Mouse (Mus musculus) liver, embryonic 13.5 days (tissue): ENCODE data around the gene Abl2. TPM values are rescaled to one million over a fixed set of nuclear protein-coding genes. Genes with fewer than 3 reads are reported as not detected.

ENCODE experiments used
- ATAC-seq: fragments of 200-750 bp; cut with Nextera tagmentation; 2 replicates; pipeline ENCODE4 v1.8.0; 2017; ENCODE audit warnings: low read depth, mild to moderate bottlenecking, moderate number of reproducible peaks, moderate library complexity
- DNase-seq: peaks from one replicate; pipeline ENCODE4 v3.0.0; 2022
- H3K27ac ChIP-seq: fragments of 300-500 bp; sonication (generic); 2 replicates; pipeline ENCODE4 v1.5.1; 2015; ENCODE audit warnings: moderate library complexity, mild to moderate bottlenecking, inconsistent platforms
- H3K27me3 ChIP-seq: fragments of 300-500 bp; sonication (generic); 2 replicates; pipeline ENCODE4 v1.6.1; 2015; ENCODE audit warnings: mild to moderate bottlenecking, inconsistent platforms
- H3K36me3 ChIP-seq: fragments of 300-500 bp; sonication (generic); 2 replicates; pipeline ENCODE4 v1.6.1; 2015; ENCODE audit warnings: mild to moderate bottlenecking, inconsistent platforms
- H3K4me1 ChIP-seq: fragments of 300-500 bp; sonication (generic); replicated peaks from 2 replicates; pipeline ENCODE4 v1.6.1; 2015; ENCODE audit warnings: inconsistent platforms
- H3K4me2 ChIP-seq: fragments of 300-500 bp; sonication (generic); 2 replicates; pipeline ENCODE4 v1.6.1; 2015; ENCODE audit warnings: inconsistent platforms, mild to moderate bottlenecking, moderate library complexity
- H3K4me3 ChIP-seq: fragments of 300-500 bp; sonication (generic); replicated peaks from 2 replicates; pipeline ENCODE4 v1.5.1; 2015; ENCODE audit warnings: mild to moderate bottlenecking, inconsistent platforms
- H3K9ac ChIP-seq: fragments of 300-500 bp; sonication (generic); 2 replicates; pipeline ENCODE4 v1.6.1; 2015; ENCODE audit warnings: mild to moderate bottlenecking, inconsistent platforms
- H3K9me3 ChIP-seq: fragments of 300-500 bp; sonication (generic); replicated peaks from 2 replicates; pipeline ENCODE4 v1.6.1; 2016; ENCODE audit warnings: inconsistent platforms
- WGBS: fragments of 180-500 bp; shearing (Covaris S2); methylation state at CpG from one replicate; pipeline ENCODE4 v1.1.7; 2015; ENCODE audit not compliant: insufficient replicate concordance; 5-methylcytosine and 5-hydroxymethylcytosine counted together
- polyA plus RNA-seq: library from polyadenylated mRNA; unstranded; fragments of >200 nt; fragmentation: Nextera tagmentation; extraction: Ambion mirVana; gene quantifications from 2 replicates; pipeline ENCODE4 v1.2.1, GENCODE M21; 2015

Abl2 gene
- polyA plus RNA-seq, 1 experiment from 2014 or later: 1.5 TPM

DNA sequence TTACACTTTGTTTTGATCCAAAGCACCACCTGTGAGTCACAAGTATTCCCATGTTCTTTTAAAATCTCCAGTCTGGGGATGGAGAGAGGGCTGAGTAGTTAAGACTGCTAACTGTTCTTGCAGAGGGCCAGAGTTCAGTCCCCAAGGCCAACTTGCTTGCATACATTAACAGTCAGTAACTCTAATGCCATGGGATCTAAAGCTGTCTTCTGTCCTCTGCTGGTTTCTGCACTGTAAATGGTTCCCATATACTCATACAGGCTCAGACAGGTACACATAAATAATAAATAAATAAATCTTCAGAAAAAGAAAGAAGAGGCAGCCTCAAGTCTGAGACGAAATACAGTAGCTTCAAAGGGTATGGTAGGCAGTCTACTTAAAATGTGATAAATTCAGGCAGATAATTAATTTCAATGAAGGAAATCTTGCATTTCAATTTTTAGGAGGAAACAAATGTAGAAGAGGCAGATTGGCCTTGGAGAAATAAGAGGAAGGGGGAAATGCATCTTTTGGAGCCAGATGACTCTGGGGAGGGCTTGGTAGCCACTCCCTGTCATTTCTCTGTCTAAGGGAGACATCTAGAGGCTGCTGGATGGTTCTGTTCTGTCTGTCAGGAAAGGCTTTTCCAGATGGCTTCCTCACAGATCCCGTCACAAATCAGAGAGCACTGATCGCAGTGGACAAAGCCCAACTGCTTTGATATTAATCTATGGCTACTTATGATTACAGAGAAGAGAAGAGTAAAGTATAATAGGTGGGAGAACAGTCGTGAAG lies 18.6 kb upstream of the Abl2 start:
- Histone ChIP-seq H3K4me3 (no peak overlapping the region), H3K4me1 (no peaks in the 10 kb centered on the region; the same call in 1 of the 2 replicates), H3K27me3 (no peaks in the 10 kb centered on the region), H3K9ac (no peak overlapping the region), H3K27ac (no peak overlapping the region), H3K9me3 (no peaks in the 10 kb centered on the region), H3K4me2 (no peak overlapping the region), H3K36me3 (no peaks in the 10 kb centered on the region)
- ATAC-seq: no peak
- DNase-seq: no peak
- 42% methylated on average over 4 of the region's 4 CpGs for WGBS

DNA sequence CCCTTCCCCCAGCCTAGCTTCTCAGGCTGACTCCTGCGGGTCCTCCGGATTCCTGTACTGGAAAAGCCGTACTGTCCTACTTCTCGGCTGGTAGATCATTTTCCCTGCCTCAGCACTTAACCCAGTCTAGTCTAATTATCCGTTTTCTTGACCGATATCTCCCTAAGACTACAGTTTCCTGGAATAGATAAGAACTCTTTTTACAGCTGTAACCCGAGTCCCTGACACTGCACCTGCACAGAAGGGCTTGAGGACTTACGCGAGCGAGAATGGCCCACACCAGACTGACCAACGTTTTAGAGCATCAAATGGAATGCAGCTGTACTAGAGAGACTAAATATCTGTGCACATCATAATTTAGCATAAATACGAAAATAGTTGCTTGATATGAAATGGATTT lies 14.6 kb upstream of the Abl2 start:
- Histone ChIP-seq H3K36me3 (no peaks in the 10 kb centered on the region), H3K27ac (no peak overlapping the region), H3K4me1 (no peaks in the 10 kb centered on the region; the same call in 1 of the 2 replicates), H3K4me3 (no peak overlapping the region), H3K27me3 (no peaks in the 10 kb centered on the region), H3K9me3 (no peaks in the 10 kb centered on the region), H3K4me2 (0 out of 2 replicates have a peak overlapping the region, but pooled peaks have one; percentile 14), H3K9ac (no peak overlapping the region)
- WGBS: 23% methylated on average over 12 of the region's 12 CpGs
- DNase-seq (no peak), ATAC-seq (no peak)

DNA sequence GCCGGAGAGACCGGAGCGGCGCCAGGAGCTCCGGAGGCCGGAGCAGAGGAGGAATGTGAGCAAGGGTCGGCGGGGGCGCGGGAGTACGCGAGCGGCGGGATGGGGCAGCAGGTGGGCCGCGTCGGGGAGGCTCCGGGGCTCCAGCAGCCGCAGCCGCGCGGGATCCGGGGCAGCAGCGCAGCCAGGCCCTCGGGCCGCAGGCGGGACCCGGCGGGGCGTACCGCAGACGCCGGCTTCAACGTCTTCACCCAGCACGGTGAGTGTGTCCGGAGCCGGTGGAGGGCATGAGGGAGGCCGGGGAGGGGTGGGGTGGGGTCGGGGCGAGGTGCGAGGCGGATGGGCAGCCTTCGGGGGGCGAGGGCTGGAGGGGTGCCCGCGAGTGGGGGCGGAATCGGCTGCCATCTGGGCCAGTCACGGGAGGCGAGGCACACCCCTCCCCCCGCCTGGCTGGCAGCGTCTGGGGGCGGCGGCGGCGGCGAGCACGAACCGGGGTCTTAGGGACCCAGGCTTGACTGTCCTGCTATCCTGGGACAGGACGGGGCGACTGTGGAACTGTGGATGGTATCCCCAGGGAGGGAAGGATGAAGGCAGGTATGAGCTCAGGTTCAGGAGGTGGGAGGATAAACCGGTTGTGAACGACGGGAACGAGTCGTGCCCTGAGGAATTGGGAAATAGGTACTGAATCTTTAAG lies 509 bp downstream of the Abl2 start:
- Histone ChIP-seq H3K36me3 (no peaks in the 10 kb centered on the region), H3K27ac (peak overlapping the region; percentile 76)
- peak; percentile 63 for ATAC-seq

DNA sequence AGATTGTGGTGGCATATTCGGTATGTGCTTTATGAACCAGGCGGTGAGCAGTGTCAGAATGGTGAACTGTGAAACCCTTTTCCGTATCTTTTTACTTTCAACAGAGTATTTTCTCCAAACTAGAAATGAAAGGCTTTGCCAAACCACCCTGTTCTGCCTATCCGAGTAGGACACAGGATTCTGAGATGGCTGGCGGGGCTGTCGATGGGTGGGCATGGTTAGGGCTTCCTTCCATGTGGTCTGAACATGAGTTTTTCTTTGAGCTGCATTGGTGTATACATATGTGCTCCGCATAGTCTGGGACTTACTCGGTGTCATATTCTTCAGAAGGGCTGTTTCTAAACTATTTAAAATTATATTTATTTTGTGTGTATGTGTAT lies 1.0 kb downstream of the Abl2 start:
- Histone ChIP-seq H3K4me1 (peaks cover 29% of the 10 kb centered on the region), H3K9me3 (no peaks in the 10 kb centered on the region), H3K27ac (peak overlapping the region; percentile 76; the same call in 1 of the 2 replicates), H3K36me3 (no peaks in the 10 kb centered on the region), H3K4me2 (peak overlapping the region; percentile 80), H3K27me3 (no peaks in the 10 kb centered on the region), H3K9ac (peak overlapping the region; percentile 98), H3K4me3 (peak overlapping the region; percentile 99)
- ATAC-seq: no peak
- no peak for DNase-seq
- 15% methylated on average over 8 of the region's 8 CpGs for WGBS

More for the DNA sequence above, 509 bp downstream of the Abl2 start:
- Histone ChIP-seq H3K27me3 (no peaks in the 10 kb centered on the region), H3K4me1 (peaks cover 28% of the 10 kb centered on the region), H3K9ac (peak overlapping the region; percentile 98), H3K4me2 (peak overlapping the region; percentile 80), H3K4me3 (peak overlapping the region; percentile 99), H3K9me3 (no peaks in the 10 kb centered on the region)
- DNase-seq: peak; percentile 49
- WGBS: under 1% methylated on average over 53 of the region's 66 CpGs

DNA sequence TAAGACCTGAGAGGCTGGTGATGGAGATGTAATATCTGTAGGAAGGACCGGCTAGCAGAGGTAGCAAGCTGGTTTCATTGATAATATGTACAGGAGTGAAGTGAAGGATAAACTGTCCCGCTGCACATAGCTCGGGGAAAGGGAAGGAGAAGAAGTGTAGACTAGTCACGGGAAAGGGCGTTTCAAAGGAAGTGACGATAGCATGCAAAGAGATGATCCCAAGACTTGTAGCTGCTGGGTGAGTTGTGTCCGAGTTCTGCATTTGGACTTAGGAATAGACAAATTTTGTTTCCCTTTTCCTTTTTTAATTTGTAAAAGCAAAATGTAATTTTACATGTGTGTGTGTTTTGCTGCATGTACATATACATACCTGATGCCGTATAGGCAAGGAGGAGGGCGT lies 1.9 kb downstream of the Abl2 start:
- H3K9ac ChIP-seq: no peak overlapping the region
- H3K27ac ChIP-seq: no peak overlapping the region
- H3K4me1 ChIP-seq: peaks cover 32% of the 10 kb centered on the region
- no peaks in the 10 kb centered on the region for H3K36me3 ChIP-seq
- peak overlapping the region; percentile 80; the same call in 1 of the 2 replicates for H3K4me2 ChIP-seq
- DNase-seq (no peak), ATAC-seq (no peak)
- H3K9me3 ChIP-seq: no peaks in the 10 kb centered on the region
- H3K4me3 ChIP-seq: no peak overlapping the region; the same call in 1 of the 2 replicates
- H3K27me3 ChIP-seq: no peaks in the 10 kb centered on the region
- WGBS: 63% methylated on average over 9 of the region's 9 CpGs

DNA sequence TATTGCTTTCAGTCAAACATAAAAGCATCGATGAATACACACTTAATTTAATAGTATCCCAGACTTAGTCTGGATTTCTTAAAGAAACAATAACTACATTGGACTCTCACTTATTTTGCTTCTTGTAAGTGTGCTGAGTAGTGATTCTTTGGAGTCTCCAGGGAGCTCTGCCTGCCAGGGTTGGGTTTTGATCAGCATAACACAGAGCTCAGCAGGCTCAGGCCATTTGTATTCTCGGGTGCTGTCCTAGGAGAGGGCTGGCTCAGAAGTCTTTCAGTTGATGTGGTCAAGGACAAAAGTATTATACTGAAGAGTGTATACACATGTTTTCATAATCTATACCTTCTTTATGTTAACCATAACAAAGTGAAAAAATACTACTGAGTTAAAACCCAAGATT lies 6.7 kb downstream of the Abl2 start:
- no peak overlapping the region for H3K4me3 ChIP-seq
- no peak overlapping the region for H3K27ac ChIP-seq
- no peak overlapping the region for H3K4me2 ChIP-seq
- H3K9ac ChIP-seq: no peak overlapping the region
- no peaks in the 10 kb centered on the region for H3K9me3 ChIP-seq
- WGBS: 78% methylated on average over 2 of the region's 2 CpGs
- DNase-seq (no peak), ATAC-seq (no peak)
- H3K4me1 ChIP-seq: peaks cover 18% of the 10 kb centered on the region
- H3K27me3 ChIP-seq: no peaks in the 10 kb centered on the region
- H3K36me3 ChIP-seq: no peaks in the 10 kb centered on the region

DNA sequence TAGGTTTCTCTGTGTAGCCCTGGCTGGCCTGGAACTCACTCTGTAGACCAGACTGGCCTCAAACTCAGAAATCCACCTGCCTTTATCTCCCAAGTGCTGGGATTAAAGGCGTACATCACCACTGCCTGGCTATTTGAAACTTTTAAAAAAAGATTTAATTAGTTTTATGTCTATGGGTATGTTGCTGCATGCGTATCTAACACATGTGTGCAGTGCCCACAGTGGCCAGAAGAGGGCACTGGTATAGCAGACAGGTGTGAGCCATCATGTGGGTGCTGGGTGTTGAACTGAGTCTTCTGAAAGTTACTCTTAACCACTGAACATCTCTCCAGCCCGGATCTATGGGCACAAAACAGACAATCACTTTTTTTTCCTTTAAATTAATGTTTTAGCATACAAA lies 7.5 kb downstream of the Abl2 start:
- H3K4me2 ChIP-seq: no peak overlapping the region
- H3K36me3 ChIP-seq: no peaks in the 10 kb centered on the region
- H3K4me1 ChIP-seq: peaks cover 12% of the 10 kb centered on the region
- H3K9ac ChIP-seq: no peak overlapping the region
- ATAC-seq (no peak), DNase-seq (peak; percentile 13)
- 81% methylated on average over 3 of the region's 3 CpGs for WGBS
- no peaks in the 10 kb centered on the region for H3K27me3 ChIP-seq
- H3K27ac ChIP-seq: no peak overlapping the region
- no peak overlapping the region for H3K4me3 ChIP-seq
- no peaks in the 10 kb centered on the region for H3K9me3 ChIP-seq

DNA sequence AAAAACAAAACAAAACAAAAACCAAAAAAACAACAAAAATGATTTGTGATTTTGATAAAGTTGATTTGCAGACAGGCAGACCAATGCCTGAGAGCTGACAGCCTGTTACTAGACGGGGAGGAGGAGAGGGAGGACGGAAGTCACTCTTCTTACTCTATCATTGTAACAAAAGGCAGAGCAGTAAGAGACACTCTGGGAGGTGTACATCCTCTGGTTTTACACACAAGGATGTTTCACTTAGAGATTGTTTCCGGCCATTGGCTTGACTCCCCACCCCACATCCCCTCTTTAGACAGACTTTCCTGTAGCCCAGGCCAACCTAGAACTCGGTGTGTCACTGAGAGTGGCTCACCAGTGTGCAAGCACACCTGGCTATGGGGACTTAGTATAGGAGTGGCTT lies 11.0 kb downstream of the Abl2 start:
- no peak for ATAC-seq
- H3K9me3 ChIP-seq: no peaks in the 10 kb centered on the region
- H3K27me3 ChIP-seq: no peaks in the 10 kb centered on the region
- H3K4me2 ChIP-seq: no peak overlapping the region
- H3K4me3 ChIP-seq: no peak overlapping the region
- peaks cover 9% of the 10 kb centered on the region; the same call in 1 of the 2 replicates for H3K4me1 ChIP-seq
- H3K9ac ChIP-seq: no peak overlapping the region
- H3K27ac ChIP-seq: no peak overlapping the region
- no peaks in the 10 kb centered on the region for H3K36me3 ChIP-seq
- 69% methylated on average over 4 of the region's 4 CpGs for WGBS
- DNase-seq: no peak

DNA sequence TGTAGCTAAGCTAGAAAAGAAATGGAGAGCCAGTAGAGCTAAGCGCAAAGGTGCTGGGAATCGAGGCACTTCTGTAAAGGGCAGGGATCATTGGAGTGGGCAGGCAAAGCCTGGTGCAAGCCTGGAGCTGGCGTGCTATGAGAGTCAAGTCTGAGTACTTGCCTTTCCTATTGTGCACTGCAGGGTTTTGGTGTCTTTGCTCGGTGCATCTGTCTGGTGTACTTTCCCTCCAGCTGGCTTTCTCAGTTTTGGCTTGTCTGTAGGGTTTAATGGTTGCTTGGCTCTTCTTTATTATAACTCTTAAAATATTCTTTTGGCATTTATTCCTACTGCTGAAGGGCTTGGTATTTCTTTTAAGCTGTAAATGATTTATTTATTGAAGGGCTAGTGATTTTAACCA lies 14.4 kb downstream of the Abl2 start:
- peaks cover 12% of the 10 kb centered on the region for H3K4me1 ChIP-seq
- H3K9ac ChIP-seq: no peak overlapping the region
- H3K27ac ChIP-seq: no peak overlapping the region
- H3K36me3 ChIP-seq: no peaks in the 10 kb centered on the region
- no peaks in the 10 kb centered on the region for H3K9me3 ChIP-seq
- 70% methylated on average over 4 of the region's 4 CpGs for WGBS
- no peak overlapping the region for H3K4me2 ChIP-seq
- H3K4me3 ChIP-seq: no peak overlapping the region
- DNase-seq (no peak), ATAC-seq (no peak)
- H3K27me3 ChIP-seq: no peaks in the 10 kb centered on the region

DNA sequence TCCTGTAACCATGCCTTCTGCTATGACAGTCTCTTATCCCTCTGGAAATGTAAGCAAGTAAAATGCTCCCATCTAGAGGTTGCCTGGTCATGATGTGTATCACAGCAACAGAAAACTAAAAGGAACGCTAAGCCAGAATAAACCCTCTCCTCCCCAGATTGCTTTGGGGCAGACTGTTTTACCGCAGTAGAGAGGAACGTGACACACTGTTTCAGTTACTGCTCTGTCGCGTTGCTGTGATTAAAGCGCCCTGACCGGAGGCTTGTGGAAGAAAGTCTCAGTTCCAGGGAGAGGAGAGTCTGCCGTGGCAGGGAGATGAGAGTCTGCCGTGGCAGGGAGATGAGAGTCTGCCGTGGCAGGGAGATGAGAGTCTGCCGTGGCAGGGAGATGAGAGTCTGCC lies 22.6 kb downstream of the Abl2 start:
- Histone ChIP-seq H3K36me3 (no peaks in the 10 kb centered on the region), H3K4me2 (no peak overlapping the region), H3K4me3 (no peak overlapping the region), H3K9me3 (no peaks in the 10 kb centered on the region), H3K27me3 (no peaks in the 10 kb centered on the region), H3K27ac (no peak overlapping the region), H3K9ac (no peak overlapping the region), H3K4me1 (peaks cover 11% of the 10 kb centered on the region)
- 76% methylated on average over 11 of the region's 11 CpGs for WGBS
- ATAC-seq: no peak
- no peak for DNase-seq

DNA sequence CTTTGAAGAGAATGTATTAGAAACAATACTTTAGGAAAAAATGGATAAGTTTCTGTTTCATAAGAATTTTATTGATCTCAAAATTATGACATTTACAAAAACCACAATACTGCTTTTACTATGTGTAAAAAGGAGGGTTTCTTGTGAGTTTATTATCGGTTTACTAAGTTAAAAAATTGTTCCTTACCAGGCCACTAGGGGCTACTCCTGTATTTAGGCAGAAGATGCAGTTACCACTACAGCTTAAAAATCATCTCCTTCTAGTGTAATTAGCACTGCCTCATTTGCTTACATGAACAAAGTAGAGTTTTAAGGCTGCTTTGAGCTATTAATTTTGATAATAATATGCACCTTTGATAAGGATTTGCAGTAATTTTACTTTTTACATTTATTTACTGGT lies 25.6 kb downstream of the Abl2 start:
- Histone ChIP-seq H3K9ac (no peak overlapping the region), H3K4me2 (no peak overlapping the region), H3K9me3 (no peaks in the 10 kb centered on the region), H3K4me1 (peaks cover 15% of the 10 kb centered on the region; the same call in 1 of the 2 replicates), H3K4me3 (no peak overlapping the region), H3K27ac (no peak overlapping the region), H3K36me3 (no peaks in the 10 kb centered on the region), H3K27me3 (no peaks in the 10 kb centered on the region)
- ATAC-seq: no peak
- WGBS: 55% methylated on average over 1 of the region's 1 CpGs
- no peak for DNase-seq
